Mouse (Mus musculus) c-Kit-positive CD71-positive TER-119-negative erythroid progenitor cells, embryonic 14.5 days (primary cell): ENCODE data around the gene Stx5a.

Experiments used
- DNase-seq: peaks from one replicate; pipeline ENCODE4 v3.0.0-alpha.2; 2013; ENCODE audit warnings: low read depth

Stx5a gene

GRCm38 (mm10) chr19:8745382-8745781 is 4.2 kb downstream of the Stx5a start:
- no peak for DNase-seq

GRCm38 (mm10) chr19:8747368-8747767 is 6.2 kb downstream of the Stx5a start:
- no peak for DNase-seq

- no peak for DNase-seq
Measured at GRCm38 (mm10) chr19:8755652-8756051, 14.4 kb downstream of the Stx5a start.

GRCm38 (mm10) chr19:8756635-8757387 is 15.6 kb downstream of the Stx5a start, which contains the start of gene Nxf1:
Gene Nxf1 (plus strand): TSS chr19:8757073.
- peak; percentile 85 for DNase-seq

- no peak for DNase-seq
Measured at GRCm38 (mm10) chr19:8757471-8757998, 16.3 kb downstream of the Stx5a start.

GRCm38 (mm10) chr19:8758899-8759298 is 17.7 kb downstream of the Stx5a start:
- DNase-seq, result no peak

GRCm38 (mm10) chr19:8760757-8761156 is 19.5 kb downstream of the Stx5a start:
- no peak for DNase-seq

- no peak for DNase-seq
Measured at GRCm38 (mm10) chr19:8763276-8763675, 22.1 kb downstream of the Stx5a start.

- DNase-seq, result no peak
Measured at GRCm38 (mm10) chr19:8765562-8765961, 24.3 kb downstream of the Stx5a start.

GRCm38 (mm10) chr19:8770567-8771270 is 29.5 kb downstream of the Stx5a start, which contains the start of gene Tmem223:
Gene Tmem223 (plus strand): TSS chr19:8770996.
- DNase-seq, result no peak

GRCm38 (mm10) chr19:8772996-8773395 is 31.8 kb downstream of the Stx5a start:
- no peak for DNase-seq

- DNase-seq, result no peak
Measured at GRCm38 (mm10) chr19:8773409-8773808, 32.2 kb downstream of the Stx5a start.

GRCm38 (mm10) chr19:8774086-8774835 is 33.0 kb downstream of the Stx5a start, which contains the start of gene Tmem179b:
Gene Tmem179b (minus strand): TSS chr19:8774467.
- DNase-seq, result peak; percentile 94

GRCm38 (mm10) chr19:8774951-8775421 is 33.8 kb downstream of the Stx5a start:
- no peak for DNase-seq

GRCm38 (mm10) chr19:8786008-8786781 is 45.0 kb downstream of the Stx5a start, which contains the start of gene Taf6l:
Gene Taf6l (minus strand): TSS chr19:8786417.
- peak; percentile 96 for DNase-seq

GRCm38 (mm10) chr19:8788521-8788920 is 47.3 kb downstream of the Stx5a start:
- DNase-seq, result no peak

- no peak for DNase-seq
Measured at GRCm38 (mm10) chr19:8789171-8789570, 48.0 kb downstream of the Stx5a start.

- no peak for DNase-seq
Measured at GRCm38 (mm10) chr19:8790171-8790570, 49.0 kb downstream of the Stx5a start.

GRCm38 (mm10) chr19:8798264-8798946 is 57.2 kb downstream of the Stx5a start, which contains the start of gene Polr2g:
Gene Polr2g (minus strand): TSS chr19:8798577.
- DNase-seq, result peak; percentile 85

- no peak for DNase-seq
Measured at GRCm38 (mm10) chr19:8798947-8799315, 57.7 kb downstream of the Stx5a start.
